Mouse (Mus musculus): ENCODE results near the gene Zscan22. TPM values are rescaled to one million over a fixed set of nuclear protein-coding genes. Genes with fewer than 3 reads are reported as not detected.
"Not testable (repeated sequence)": the region's sequence is repeated elsewhere in the genome, so short reads cannot be mapped to it uniquely, and the experiment has no call there.

Zscan22 gene
- polyA plus RNA-seq, 2 experiments = 3.8 to 3.9 TPM

GRCm38 (mm10) chr7:12927693-12928589 lies 30.3 kb downstream of the Zscan22 start:
- WGBS (ENCODE audit: insufficient replicate concordance) = 5% methylated on average over 65 of the region's 65 CpGs
- Histone ChIP-seq H3K4me2 (ENCODE audit: low read depth) (peak overlapping the region; percentile 53), H3K27ac (no peak overlapping the region), H3K4me1 (replicated peaks; ENCODE audit: control insufficient read depth in 2 of 2, insufficient read depth in 2 of 2, low read length in 1 of 2) (peaks cover 10 to 11% of the 10 kb centered on the region in 2 experiments), H3K36me3 (replicated peaks; ENCODE audit: control insufficient read depth, insufficient read depth, low read depth) (peaks cover 40% of the 10 kb centered on the region), H3K27me3 (ENCODE audit: control insufficient read depth, insufficient read depth, low read length) (peaks cover 8% of the 10 kb centered on the region; the same call in 1 of the 2 replicates), H3K9me3 (ENCODE audit: control insufficient read depth, low read length) (no peaks in the 10 kb centered on the region), H3K4me3 (ENCODE audit: insufficient read depth in 1 of 2, low read depth in 2 of 2, low read length in 2 of 2) (peak overlapping the region in 1 of 2 experiments; percentile 28; a peak in 1 of 4 replicates), H3K9ac (replicated peaks) (no peak overlapping the region)
- ATAC-seq (ENCODE audit: insufficient read depth) (peak; percentile 53), DNase-seq (ENCODE audit: low read depth in 3 of 3, low spot score in 3 of 3) (no peak)
- TF ChIP-seq CTCF (IDR thresholded peaks at IDR 0.05; ENCODE audit: low read depth) (no peak), EP300 (IDR thresholded peaks at IDR 0.05; ENCODE audit: low read depth) (no peak)

GRCm38 (mm10) chr7:12933615-12934140 lies 36.1 kb downstream of the Zscan22 start:
- Histone ChIP-seq H3K4me3 (ENCODE audit: insufficient read depth in 1 of 2, low read depth in 2 of 2, low read length in 2 of 2) (no peak overlapping the region), H3K9ac (replicated peaks) (no peak overlapping the region), H3K27me3 (ENCODE audit: control insufficient read depth, insufficient read depth, low read length) (0 out of 2 replicates have a peak, but pooled peaks cover 2% of the 10 kb centered on the region), H3K27ac (no peak overlapping the region), H3K4me2 (ENCODE audit: low read depth) (no peak overlapping the region), H3K9me3 (ENCODE audit: control insufficient read depth, low read length) (no peaks in the 10 kb centered on the region), H3K36me3 (replicated peaks; ENCODE audit: control insufficient read depth, insufficient read depth, low read depth) (no peaks in the 10 kb centered on the region), H3K4me1 (replicated peaks; ENCODE audit: control insufficient read depth in 2 of 2, insufficient read depth in 2 of 2, low read length in 1 of 2) (no peaks in the 10 kb centered on the region)
- WGBS (ENCODE audit: insufficient replicate concordance) = 76% methylated on average over 4 of the region's 4 CpGs
- TF ChIP-seq CTCF (IDR thresholded peaks at IDR 0.05; ENCODE audit: low read depth) = no peak
- no peak for TF ChIP-seq EP300 (IDR thresholded peaks at IDR 0.05; ENCODE audit: low read depth)
- DNase-seq (ENCODE audit: low read depth in 3 of 3, low spot score in 3 of 3) (no peak), ATAC-seq (ENCODE audit: insufficient read depth) (no peak)

- Histone ChIP-seq H3K4me1 (replicated peaks; ENCODE audit: control insufficient read depth in 2 of 2, insufficient read depth in 2 of 2, low read length in 1 of 2) (no peaks in the 10 kb centered on the region), H3K36me3 (replicated peaks; ENCODE audit: control insufficient read depth, insufficient read depth, low read depth) (no peaks in the 10 kb centered on the region), H3K4me2 (ENCODE audit: low read depth) (no peak overlapping the region), H3K27ac (no peak overlapping the region), H3K9ac (replicated peaks) (no peak overlapping the region), H3K27me3 (ENCODE audit: control insufficient read depth, insufficient read depth, low read length) (no peaks in the 10 kb centered on the region), H3K4me3 (ENCODE audit: insufficient read depth in 1 of 2, low read depth in 2 of 2, low read length in 2 of 2) (no peak overlapping the region), H3K9me3 (ENCODE audit: control insufficient read depth, low read length) (no peaks in the 10 kb centered on the region)
- ATAC-seq (ENCODE audit: insufficient read depth) (0 out of 2 replicates have a peak, but pooled peaks have one; percentile 24), DNase-seq (ENCODE audit: low read depth in 3 of 3, low spot score in 3 of 3) (no peak)
- no peak for TF ChIP-seq CTCF (IDR thresholded peaks at IDR 0.05; ENCODE audit: low read depth)
- 26% methylated on average over 3 of the region's 3 CpGs for WGBS (ENCODE audit: insufficient replicate concordance)
Observed at GRCm38 (mm10) chr7:12934808-12935207, 37.2 kb downstream of the Zscan22 start.

GRCm38 (mm10) chr7:12937254-12937803 lies 39.7 kb downstream of the Zscan22 start:
- not testable (repeated sequence) for H3K9ac ChIP-seq (replicated peaks); H3K9me3 ChIP-seq (ENCODE audit: control insufficient read depth, low read length); DNase-seq (ENCODE audit: low read depth in 3 of 3, low spot score in 3 of 3); H3K4me1 ChIP-seq (replicated peaks; ENCODE audit: control insufficient read depth in 2 of 2, insufficient read depth in 2 of 2, low read length in 1 of 2); H3K4me2 ChIP-seq (ENCODE audit: low read depth); H3K27me3 ChIP-seq (ENCODE audit: control insufficient read depth, insufficient read depth, low read length); ATAC-seq (ENCODE audit: insufficient read depth); H3K4me3 ChIP-seq (ENCODE audit: insufficient read depth in 1 of 2, low read depth in 2 of 2, low read length in 2 of 2); H3K27ac ChIP-seq; H3K36me3 ChIP-seq (replicated peaks; ENCODE audit: control insufficient read depth, insufficient read depth, low read depth)
- 65% methylated on average over 4 of the region's 4 CpGs for WGBS (ENCODE audit: insufficient replicate concordance)

GRCm38 (mm10) chr7:12940599-12940998 lies 43.0 kb downstream of the Zscan22 start:
- H3K27ac ChIP-seq = no peak overlapping the region
- H3K9me3 ChIP-seq (ENCODE audit: control insufficient read depth, low read length) = no peaks in the 10 kb centered on the region
- no peak overlapping the region for H3K9ac ChIP-seq (replicated peaks)
- H3K36me3 ChIP-seq (replicated peaks; ENCODE audit: control insufficient read depth, insufficient read depth, low read depth) = no peaks in the 10 kb centered on the region
- no peaks in the 10 kb centered on the region for H3K27me3 ChIP-seq (ENCODE audit: control insufficient read depth, insufficient read depth, low read length)
- H3K4me1 ChIP-seq (replicated peaks; ENCODE audit: control insufficient read depth in 2 of 2, insufficient read depth in 2 of 2, low read length in 1 of 2) = no peaks in the 10 kb centered on the region
- H3K4me3 ChIP-seq (ENCODE audit: insufficient read depth in 1 of 2, low read depth in 2 of 2, low read length in 2 of 2) = no peak overlapping the region
- ATAC-seq (ENCODE audit: insufficient read depth) (no peak), DNase-seq (ENCODE audit: low read depth in 3 of 3, low spot score in 3 of 3) (no peak)
- no peak overlapping the region for H3K4me2 ChIP-seq (ENCODE audit: low read depth)
- TF ChIP-seq CTCF (IDR thresholded peaks at IDR 0.05; ENCODE audit: low read depth) (no peak), EP300 (IDR thresholded peaks at IDR 0.05; ENCODE audit: low read depth) (no peak)
- 66% methylated on average over 4 of the region's 4 CpGs for WGBS (ENCODE audit: insufficient replicate concordance)

Data from liver, embryonic 14.5 days (tissue).